Mouse (Mus musculus): ENCODE measurements around the gene Txnrd1. TPM values are rescaled to one million over a fixed set of nuclear protein-coding genes. Genes with fewer than 3 reads are reported as not detected.

The Txnrd1 gene
- polyA plus RNA-seq, 1 experiment, result 80.6 TPM

- Histone ChIP-seq H3K4me1 (peaks cover 28% of the 10 kb centered on the region), H3K36me3 (replicated peaks; ENCODE audit: low read length) (peaks cover 27% of the 10 kb centered on the region), H3K9me3 (no peaks in the 10 kb centered on the region), H3K27me3 (replicated peaks) (peaks cover 27% of the 10 kb centered on the region), H3K4me3 (replicated peaks) (no peak overlapping the region)
- TF ChIP-seq GATA1 (IDR thresholded peaks at IDR 0.05; ENCODE audit: borderline replicate concordance, low read length) (no peak), FLI1 (IDR thresholded peaks at IDR 0.05; ENCODE audit: low read length) (no peak)
These were observed 67.7 kb downstream of the Txnrd1 start for GRCm38 (mm10) chr10:82901436-82901835.

- Histone ChIP-seq H3K4me3 (replicated peaks) (no peak overlapping the region), H3K4me1 (peaks cover 48% of the 10 kb centered on the region), H3K27me3 (replicated peaks) (peaks cover 33% of the 10 kb centered on the region), H3K9me3 (no peaks in the 10 kb centered on the region), H3K36me3 (replicated peaks; ENCODE audit: low read length) (no peaks in the 10 kb centered on the region)
- no peak for TF ChIP-seq GATA1 (IDR thresholded peaks at IDR 0.05; ENCODE audit: borderline replicate concordance, low read length)
- TF ChIP-seq FLI1 (IDR thresholded peaks at IDR 0.05; ENCODE audit: low read length), result no peak
These were observed 74.8 kb downstream of the Txnrd1 start for GRCm38 (mm10) chr10:82908526-82908925.

GRCm38 (mm10) chr10:82909382-82909781 is 75.6 kb downstream of the Txnrd1 start:
- H3K36me3 ChIP-seq (replicated peaks; ENCODE audit: low read length), result no peaks in the 10 kb centered on the region
- H3K9me3 ChIP-seq, result no peaks in the 10 kb centered on the region
- TF ChIP-seq FLI1 (IDR thresholded peaks at IDR 0.05; ENCODE audit: low read length) (no peak), GATA1 (IDR thresholded peaks at IDR 0.05; ENCODE audit: borderline replicate concordance, low read length) (no peak)
- peak overlapping the region; percentile 70 for H3K4me3 ChIP-seq (replicated peaks)
- peaks cover 27% of the 10 kb centered on the region for H3K27me3 ChIP-seq (replicated peaks)
- H3K4me1 ChIP-seq, result peaks cover 56% of the 10 kb centered on the region

GRCm38 (mm10) chr10:82910198-82910597 is 76.4 kb downstream of the Txnrd1 start:
- Histone ChIP-seq H3K36me3 (replicated peaks; ENCODE audit: low read length) (no peaks in the 10 kb centered on the region), H3K4me3 (replicated peaks) (no peak overlapping the region), H3K9me3 (no peaks in the 10 kb centered on the region), H3K27me3 (replicated peaks) (peaks cover 20% of the 10 kb centered on the region), H3K4me1 (peaks cover 51% of the 10 kb centered on the region)
- no peak for TF ChIP-seq FLI1 (IDR thresholded peaks at IDR 0.05; ENCODE audit: low read length)
- TF ChIP-seq GATA1 (IDR thresholded peaks at IDR 0.05; ENCODE audit: borderline replicate concordance, low read length), result no peak

GRCm38 (mm10) chr10:82913238-82913637 is 79.5 kb downstream of the Txnrd1 start:
- Histone ChIP-seq H3K4me3 (replicated peaks) (no peak overlapping the region), H3K27me3 (replicated peaks) (peaks cover 14% of the 10 kb centered on the region), H3K36me3 (replicated peaks; ENCODE audit: low read length) (no peaks in the 10 kb centered on the region), H3K9me3 (no peaks in the 10 kb centered on the region), H3K4me1 (peaks cover 62% of the 10 kb centered on the region)
- TF ChIP-seq FLI1 (IDR thresholded peaks at IDR 0.05; ENCODE audit: low read length) (no peak), GATA1 (IDR thresholded peaks at IDR 0.05; ENCODE audit: borderline replicate concordance, low read length) (no peak)

GRCm38 (mm10) chr10:82913772-82914171 is 80.0 kb downstream of the Txnrd1 start:
- TF ChIP-seq GATA1 (IDR thresholded peaks at IDR 0.05; ENCODE audit: borderline replicate concordance, low read length), result no peak
- TF ChIP-seq FLI1 (IDR thresholded peaks at IDR 0.05; ENCODE audit: low read length), result no peak
- Histone ChIP-seq H3K4me3 (replicated peaks) (no peak overlapping the region), H3K4me1 (peaks cover 58% of the 10 kb centered on the region), H3K27me3 (replicated peaks) (peaks cover 14% of the 10 kb centered on the region), H3K36me3 (replicated peaks; ENCODE audit: low read length) (no peaks in the 10 kb centered on the region), H3K9me3 (no peaks in the 10 kb centered on the region)

- peaks cover 41% of the 10 kb centered on the region for H3K4me1 ChIP-seq
- TF ChIP-seq FLI1 (IDR thresholded peaks at IDR 0.05; ENCODE audit: low read length), result no peak
- peaks cover 2% of the 10 kb centered on the region for H3K27me3 ChIP-seq (replicated peaks)
- no peaks in the 10 kb centered on the region for H3K9me3 ChIP-seq
- H3K4me3 ChIP-seq (replicated peaks), result no peak overlapping the region
- H3K36me3 ChIP-seq (replicated peaks; ENCODE audit: low read length), result no peaks in the 10 kb centered on the region
These were observed 84.9 kb downstream of the Txnrd1 start for GRCm38 (mm10) chr10:82918675-82919074.

GRCm38 (mm10) chr10:82919404-82919980 is 85.7 kb downstream of the Txnrd1 start:
- Histone ChIP-seq H3K36me3 (replicated peaks; ENCODE audit: low read length) (no peaks in the 10 kb centered on the region), H3K4me1 (peaks cover 42% of the 10 kb centered on the region), H3K9me3 (no peaks in the 10 kb centered on the region), H3K4me3 (replicated peaks) (no peak overlapping the region), H3K27me3 (replicated peaks) (peaks cover 2% of the 10 kb centered on the region)
- no peak for TF ChIP-seq GATA1 (IDR thresholded peaks at IDR 0.05; ENCODE audit: borderline replicate concordance, low read length)
- no peak for TF ChIP-seq FLI1 (IDR thresholded peaks at IDR 0.05; ENCODE audit: low read length)

- Histone ChIP-seq H3K27me3 (replicated peaks) (peaks cover 2% of the 10 kb centered on the region), H3K4me3 (replicated peaks) (no peak overlapping the region), H3K36me3 (replicated peaks; ENCODE audit: low read length) (no peaks in the 10 kb centered on the region), H3K9me3 (peaks cover 8% of the 10 kb centered on the region; the same call in 1 of the 2 replicates), H3K4me1 (peaks cover 41% of the 10 kb centered on the region)
- TF ChIP-seq GATA1 (IDR thresholded peaks at IDR 0.05; ENCODE audit: borderline replicate concordance, low read length) (no peak), FLI1 (IDR thresholded peaks at IDR 0.05; ENCODE audit: low read length) (no peak)
These were observed 89.8 kb downstream of the Txnrd1 start for GRCm38 (mm10) chr10:82923547-82923946.

GRCm38 (mm10) chr10:82924750-82925149 is 91.0 kb downstream of the Txnrd1 start:
- Histone ChIP-seq H3K9me3 (peaks cover 8% of the 10 kb centered on the region; the same call in 1 of the 2 replicates), H3K4me3 (replicated peaks) (no peak overlapping the region)

More at GRCm38 (mm10) chr10:82924750-82925149, 91.0 kb downstream of the Txnrd1 start:
- no peaks in the 10 kb centered on the region for H3K36me3 ChIP-seq (replicated peaks; ENCODE audit: low read length)
- no peak for TF ChIP-seq GATA1 (IDR thresholded peaks at IDR 0.05; ENCODE audit: borderline replicate concordance, low read length)
- no peak for TF ChIP-seq FLI1 (IDR thresholded peaks at IDR 0.05; ENCODE audit: low read length)
- no peaks in the 10 kb centered on the region for H3K27me3 ChIP-seq (replicated peaks)
- peaks cover 41% of the 10 kb centered on the region for H3K4me1 ChIP-seq

Measured in megakaryocyte, embryonic 14.5 days (primary cell).